Mouse (Mus musculus) layer of hippocampus, postnatal 36 days (tissue): ENCODE data around the gene Upk3a. TPM values are rescaled to one million over a fixed set of nuclear protein-coding genes. Genes with fewer than 3 reads are reported as not detected.

ENCODE experiments used
- DNase-seq, 2 experiments: peaks; one replicate each; pipeline ENCODE4 v3.0.0; 2022
- total RNA-seq, 2 experiments: library from RNA; stranded (reverse); gene quantifications; 2 replicates each; pipeline ENCODE4 v1.2.3; 2021

The Upk3a gene
- not detected for total RNA-seq

DNA sequence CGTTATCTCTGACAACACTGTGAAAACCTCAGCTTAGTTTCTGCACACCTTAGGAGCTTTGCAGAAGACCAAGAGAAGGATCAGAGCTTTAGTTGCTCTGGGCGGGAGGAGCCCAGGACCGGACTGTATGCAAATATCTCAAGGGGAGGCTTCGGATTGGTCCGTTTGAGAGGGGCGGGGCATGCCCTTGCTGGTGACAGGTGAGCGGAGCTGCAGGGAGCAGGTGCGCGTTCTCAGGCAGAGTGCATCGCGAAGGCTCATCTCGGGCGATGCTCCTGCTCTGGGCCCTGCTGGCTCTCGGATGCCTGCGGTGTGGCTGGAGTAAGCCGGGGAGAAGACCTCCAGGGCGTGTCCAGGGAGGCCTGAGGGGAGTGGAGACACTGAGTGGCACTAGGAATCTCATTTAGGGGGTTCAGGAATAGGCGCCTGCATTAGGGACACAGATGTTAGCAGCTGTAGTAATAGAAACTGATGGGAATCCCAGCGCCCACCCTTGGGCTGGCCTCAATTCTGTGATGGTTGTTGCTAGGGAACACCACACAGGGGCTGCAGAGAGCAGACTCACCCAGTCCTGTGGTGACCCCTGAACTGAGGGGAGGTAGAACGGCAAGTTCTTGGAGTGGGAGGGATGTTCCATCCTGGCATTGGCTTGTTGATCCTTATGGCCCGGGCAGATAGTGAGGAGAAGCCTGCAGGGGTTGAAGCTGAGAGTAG is at the start of gene Upk3a:
Gene Upk3a (plus strand): TSS at position 191 of the 714 bp plus-strand sequence.
- no peak for DNase-seq

DNA sequence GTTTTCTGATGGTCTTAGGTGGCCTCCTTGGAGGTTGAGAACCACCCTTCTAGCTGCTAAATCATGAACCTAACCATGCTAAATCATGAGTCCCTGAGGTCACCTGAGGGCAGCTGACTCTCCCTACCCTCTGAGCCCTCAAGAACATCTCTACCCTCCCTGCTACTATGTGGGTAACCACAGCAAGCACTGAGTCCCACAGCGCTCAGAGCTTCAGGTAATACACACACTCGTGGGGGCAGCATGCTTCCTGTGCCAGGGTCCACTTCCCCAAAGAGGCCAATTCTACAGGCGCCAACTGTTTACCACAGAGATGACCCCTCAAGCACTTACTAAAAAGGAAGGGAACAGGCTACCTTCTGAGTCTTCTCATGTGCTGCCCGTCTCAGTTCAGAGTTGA is 48.4 kb upstream of the Upk3a start:
- DNase-seq, result no peak

DNA sequence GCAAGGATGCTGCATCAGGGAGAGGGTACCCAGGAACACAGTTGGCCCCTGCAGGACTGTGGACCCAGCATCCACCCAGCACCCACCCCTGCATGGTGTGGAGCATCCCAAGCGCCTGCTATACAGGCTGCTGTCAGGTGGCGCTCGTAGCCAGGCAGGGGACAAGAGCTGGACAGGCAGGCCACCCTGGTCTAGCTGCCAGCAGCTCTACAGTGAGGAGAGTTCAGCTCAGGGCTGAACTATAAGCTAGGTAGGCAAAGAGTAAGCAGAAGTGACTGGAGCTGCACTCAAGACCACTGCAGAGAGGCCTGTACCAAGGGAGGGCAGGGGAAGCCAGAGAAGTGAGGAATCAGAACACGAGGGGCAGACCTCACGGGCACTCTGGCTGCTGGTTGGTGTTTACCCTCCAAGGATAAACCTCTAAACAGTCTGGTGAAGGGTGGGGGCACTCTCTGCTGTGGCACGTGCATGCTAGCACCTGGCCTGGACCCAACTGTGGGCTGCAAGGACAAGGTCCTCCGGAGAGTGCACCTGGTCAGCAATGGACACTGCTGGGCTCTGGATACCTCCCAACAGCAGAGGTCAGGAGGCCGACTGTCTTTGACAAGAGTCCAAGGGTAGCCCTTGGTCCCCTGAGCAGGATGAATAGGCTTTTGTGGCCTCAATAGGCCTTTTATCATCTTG is 43.9 kb upstream of the Upk3a start:
- peak in 1 of 2 experiments; percentile 56 for DNase-seq

DNA sequence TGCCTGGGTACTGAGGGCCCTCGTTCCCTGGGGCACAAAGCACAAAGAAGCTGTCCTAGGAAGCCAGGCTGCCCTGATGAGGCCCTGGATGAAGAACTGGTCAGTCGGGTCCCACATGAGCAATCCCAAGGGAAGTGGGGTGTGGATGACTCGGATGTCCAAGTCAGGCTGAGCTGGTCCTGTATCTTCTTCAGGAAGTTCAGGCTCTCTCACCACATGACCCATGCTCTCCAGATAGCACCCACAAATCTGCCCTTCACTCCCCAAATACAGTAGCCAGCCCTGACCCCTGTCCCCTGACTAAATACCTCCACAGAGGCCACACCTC is 43.4 kb upstream of the Upk3a start:
- no peak for DNase-seq

DNA sequence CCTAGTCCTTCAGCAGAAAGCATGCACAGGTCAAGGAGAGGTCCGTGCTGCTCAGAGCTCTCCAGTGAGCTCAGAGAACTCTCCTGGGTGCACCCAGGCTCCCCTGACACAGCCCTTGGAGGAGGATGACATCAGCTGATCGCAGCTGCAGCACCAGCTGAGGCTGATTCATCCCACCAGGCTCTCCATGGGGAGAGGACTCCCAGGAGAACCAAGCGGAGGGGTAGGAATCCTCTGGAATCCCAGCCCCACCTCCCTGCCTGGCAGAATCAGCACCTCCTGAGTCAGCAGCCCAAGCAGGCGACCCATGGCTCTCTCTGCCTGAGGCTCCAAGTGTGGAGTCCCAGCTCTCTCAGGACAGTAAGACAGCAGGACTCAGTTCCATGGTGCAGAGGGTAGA is 41.2 kb upstream of the Upk3a start:
- DNase-seq, result peak; percentile 68 to 73

DNA sequence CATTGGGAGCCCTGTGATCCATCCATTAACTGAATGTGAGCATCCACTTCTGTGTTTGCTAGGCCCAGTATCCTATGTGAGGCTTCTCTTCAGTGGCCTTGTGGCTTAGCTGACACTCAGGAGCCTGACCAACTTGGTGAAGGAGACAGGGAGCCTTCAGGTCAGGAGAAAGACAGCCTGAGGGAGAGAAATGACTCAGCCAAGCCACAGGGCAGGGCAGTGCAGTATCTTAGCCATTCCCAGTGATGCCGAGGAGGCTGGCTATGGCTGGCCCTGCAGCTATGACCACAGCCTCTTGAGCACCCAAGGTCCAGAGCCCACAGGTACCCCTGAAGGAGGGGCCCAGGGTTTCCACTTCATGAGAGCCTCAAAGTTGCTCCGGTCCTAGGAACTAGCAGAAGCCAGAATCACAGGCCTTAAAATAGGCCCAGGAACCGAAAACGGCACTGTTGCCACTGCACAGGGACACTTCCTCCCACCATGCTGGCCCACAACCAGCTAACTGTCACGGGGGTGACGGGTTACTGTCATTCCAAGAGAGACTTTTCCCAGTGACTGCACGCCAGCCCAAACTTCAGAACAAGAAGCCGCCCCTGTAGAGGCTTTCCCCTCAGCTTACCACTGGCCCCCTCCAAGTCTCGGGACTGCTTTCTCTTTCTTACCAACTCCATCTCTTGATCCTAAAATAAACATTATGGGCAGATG is 35.2 kb upstream of the Upk3a start:
- DNase-seq, result no peak

DNA sequence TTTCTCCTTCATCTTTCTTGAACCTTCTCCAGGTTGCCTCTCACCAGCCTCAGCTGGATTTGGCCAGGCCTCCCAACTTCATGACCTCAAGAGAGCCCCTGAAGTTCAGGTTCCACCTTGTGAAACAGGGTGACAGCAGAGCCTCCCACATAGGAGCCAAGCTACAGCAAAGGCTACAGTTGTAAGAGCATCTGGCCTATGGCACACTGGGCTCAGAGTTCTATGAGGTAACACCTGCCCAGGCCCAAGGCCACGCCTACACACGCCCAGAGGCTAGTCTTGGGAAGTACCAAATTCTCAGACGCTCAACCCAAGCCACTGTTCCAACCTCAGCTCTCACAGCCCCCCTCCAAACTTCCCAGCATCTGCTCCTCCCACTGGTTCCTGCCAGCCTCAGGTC is 34.1 kb upstream of the Upk3a start:
- DNase-seq, result no peak

DNA sequence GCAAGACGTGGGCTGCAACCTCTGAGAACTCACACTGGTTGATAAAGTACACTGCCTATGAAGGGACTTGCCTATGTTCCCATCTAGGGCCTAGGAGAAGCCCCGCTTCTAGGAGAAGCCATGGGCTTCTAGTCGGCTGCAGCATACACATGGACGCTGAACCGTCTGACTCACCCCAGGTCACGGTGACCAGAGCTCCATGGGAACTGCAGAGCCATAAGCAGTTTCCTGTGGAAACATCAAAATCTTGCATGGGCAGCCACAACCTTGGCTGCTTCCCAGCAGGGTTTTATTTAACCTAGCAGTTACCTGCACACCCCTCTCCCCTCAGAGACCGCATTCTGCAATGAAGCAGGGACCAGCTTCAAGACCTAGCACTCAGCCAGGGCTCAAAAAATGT is 33.2 kb upstream of the Upk3a start:
- no peak for DNase-seq

DNA sequence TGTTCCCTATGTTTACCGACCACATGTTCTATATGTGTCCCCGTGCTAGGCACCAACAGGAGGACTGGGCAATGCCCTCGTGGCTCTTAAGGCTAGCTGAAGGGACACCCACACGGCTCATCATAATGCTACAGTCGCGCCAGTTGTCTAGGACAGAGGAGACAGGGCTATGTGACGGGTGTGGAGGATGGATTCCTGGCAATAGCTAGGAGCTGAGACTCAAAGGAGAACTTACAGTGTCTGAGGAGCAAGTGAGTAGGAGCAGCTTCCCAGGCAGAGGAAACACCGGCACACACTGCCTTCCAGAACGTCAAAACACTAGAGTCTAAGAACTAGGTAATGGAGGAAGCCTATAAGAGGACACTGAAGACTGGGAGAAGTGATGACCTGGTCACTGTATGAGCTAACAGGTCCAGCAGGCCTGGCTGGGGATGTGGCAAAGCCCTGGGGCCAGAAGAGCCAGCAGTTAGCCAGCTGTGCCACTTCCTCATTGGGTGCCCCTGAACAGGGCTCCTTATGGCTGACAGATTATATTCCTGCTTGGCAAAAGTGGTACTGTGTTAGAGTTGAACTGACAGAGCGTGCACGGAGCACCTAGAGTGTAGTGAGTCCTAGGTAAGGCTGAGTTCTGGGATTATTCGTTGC is 31.3 kb upstream of the Upk3a start:
- no peak for DNase-seq

DNA sequence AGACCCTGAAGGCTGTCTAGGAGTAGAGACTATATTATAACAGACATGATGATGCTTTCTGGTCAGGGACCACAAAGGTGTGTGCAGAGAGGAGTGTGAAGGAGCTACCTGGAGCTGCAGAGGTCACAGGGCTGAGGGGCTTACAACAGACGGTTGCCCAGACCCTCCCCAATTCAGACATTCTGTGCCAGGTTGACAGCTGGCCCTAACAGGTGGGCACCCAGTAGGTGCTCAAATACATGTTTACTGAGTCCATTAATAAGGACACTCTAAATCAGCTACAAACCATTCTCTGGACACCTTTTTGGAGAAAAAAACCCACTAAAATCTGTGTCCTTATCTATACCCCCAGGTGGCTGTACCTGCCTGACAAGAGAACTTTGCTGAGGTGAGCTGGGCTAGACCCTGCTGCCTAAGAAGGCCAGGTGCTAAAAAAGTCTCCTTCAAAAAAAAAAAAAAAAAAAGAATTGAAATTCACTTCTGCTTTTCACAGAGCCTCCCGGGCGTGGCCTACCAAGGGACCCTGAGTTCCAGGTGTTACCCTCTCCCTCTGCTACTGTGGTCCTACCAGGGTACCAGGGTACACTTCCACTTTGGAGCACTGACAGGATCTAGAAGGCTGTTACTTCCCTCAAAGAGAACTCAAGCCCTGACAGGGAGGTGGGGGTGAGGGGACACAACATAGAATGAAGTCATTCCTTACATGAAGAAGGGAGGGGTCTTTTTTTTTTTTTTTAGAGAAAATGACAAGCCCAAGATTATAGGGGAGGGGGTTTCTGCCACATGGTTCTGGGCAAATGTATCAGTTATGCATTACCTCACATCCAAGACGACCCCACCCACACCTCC is 30.5 kb upstream of the Upk3a start:
- no peak for DNase-seq

DNA sequence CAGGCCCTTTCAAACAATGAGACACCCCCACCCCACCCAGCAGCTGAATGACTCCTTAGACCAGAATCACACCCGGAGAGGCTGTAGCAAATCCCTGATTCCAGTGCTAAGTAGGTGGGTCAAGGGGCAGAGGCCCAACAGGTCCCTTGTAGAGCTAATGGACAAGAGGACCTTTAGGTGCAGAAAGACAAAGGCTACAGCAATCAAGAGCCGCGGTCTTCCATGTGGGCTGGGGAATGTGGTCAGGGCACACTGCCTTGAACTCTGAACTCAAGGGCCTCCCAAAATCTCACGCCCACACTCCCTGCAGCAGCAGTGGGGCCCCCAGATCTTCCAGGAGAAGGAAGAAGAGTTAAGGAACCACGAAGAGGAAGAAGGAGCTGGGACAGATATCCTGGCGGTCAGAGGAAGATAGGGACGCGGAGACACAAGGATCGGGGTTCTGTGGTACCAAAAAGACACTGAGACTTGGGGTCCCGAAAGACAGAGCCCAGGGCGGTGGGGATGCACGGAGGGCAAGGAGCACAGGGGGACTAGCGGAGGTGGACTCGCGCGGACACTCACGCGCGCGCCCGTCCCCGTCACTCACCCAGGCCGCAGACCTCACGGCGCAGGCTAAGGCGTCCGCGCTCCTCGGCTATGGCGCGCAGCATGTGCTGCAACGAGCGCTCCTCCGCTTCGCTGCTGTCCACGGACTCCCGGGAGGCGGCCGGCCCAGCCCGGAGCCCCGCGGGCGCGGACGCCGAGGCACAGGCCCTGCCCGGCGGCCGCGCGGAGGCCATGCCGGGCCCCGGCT is 29.7 kb upstream of the Upk3a start:
- no peak for DNase-seq

DNA sequence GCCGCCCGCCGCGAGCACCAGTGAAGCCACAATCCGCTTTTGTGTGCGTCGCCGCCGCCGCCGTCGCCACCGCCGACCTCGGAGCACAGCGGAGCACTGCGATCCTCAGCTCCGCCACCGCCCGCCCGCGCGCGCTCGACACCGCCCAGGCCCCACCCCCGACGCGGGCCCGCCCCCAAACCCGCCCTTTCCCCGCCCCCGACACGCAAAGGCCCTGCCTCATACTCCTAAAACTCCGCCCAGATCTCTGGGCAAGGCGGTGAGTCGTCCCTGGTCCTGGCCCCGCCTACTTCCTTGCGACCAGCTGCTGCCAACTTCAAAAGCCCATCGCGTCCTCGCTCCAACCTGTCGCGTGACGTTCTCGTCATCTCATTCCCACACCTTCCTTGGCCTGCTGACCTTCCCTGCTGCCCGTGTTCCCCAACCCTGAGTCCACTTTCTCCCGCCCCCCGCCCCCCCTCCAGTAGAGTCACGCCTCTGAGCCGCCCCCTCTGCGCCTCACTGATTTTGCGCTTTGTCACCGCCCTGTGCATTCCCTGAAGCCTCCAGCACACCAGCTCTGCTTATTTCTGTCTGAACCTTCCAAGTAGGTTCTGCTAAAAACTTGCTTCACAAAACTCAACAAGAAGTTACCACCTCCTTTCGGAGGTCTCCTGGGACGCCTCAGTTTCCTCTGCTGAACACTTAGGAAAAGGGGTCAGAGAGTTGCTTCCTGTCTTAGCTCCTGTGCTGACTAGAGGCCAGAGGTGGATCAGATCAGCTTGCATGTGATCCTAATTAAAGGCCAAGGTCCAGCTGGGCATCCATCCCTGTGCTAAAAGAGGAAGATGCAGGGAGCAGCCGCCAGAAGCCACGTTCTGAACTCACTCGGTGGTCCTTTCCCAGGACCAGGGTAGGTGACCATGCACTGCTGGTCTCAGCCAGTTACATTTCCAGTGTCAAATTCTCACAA is 28.8 kb upstream of the Upk3a start, which contains the start of gene 5031439G07Rik:
Gene 5031439G07Rik (minus strand): TSS at position 678 of the 952 bp plus-strand sequence.
- DNase-seq, result peak; percentile 85 to 86

DNA sequence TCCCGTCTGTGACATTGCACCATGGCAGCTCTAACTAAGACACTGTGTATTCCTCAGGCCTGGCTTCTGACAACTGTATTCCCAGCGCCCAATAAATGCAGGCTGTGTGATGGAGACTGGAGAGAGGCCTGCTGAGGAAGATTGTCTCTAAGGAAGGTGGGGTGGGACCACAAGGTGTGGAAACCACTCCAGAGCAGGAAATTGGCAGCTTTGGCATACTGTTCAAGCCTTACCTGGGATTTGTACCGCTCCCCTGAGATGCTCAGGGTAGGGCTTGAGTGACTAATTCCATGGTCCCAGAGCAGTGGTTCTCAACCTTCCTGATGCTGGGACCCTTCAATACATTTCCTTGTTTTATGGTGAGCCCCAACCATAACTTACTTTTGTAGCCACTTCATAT is 27.8 kb upstream of the Upk3a start:
- no peak for DNase-seq

DNA sequence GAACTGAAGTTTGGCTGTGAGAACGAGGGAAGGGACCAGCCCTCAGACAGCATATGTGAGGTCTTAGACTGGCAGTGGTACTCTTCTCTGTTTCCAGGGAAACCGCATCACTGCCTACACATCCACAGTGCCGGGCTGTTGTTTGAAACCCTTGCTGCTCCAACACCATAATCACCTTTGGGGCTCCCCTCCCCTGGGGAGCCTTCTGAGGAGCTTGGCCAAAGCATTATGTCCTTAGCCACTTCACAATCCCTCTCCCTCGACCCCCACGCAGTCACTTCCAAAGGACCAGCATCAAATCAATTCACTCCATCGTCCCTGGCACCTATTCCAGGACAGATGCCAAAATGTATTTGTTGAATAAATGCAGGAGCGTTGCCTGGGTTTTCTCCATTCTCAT is 27.2 kb upstream of the Upk3a start:
- no peak for DNase-seq

DNA sequence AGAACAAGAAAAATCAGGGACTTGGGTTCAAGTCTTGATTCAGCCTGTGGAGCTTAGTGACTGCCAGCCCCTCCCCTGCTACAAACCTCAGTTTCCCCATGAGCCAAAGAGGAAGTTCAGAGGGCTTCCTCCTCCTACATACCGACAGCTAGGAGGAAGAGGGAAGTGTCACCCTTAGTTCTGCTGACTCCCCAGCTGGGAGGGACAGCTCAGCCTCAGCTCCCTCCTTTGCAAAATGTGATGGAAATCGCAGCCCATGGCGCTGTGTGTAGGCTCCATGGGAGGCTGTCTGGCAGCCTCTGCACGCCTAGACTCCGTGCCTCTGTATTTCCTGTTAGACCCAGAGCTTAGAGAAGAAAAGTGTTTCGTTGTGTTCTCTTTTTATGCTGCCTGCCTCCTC is 22.4 kb upstream of the Upk3a start:
- no peak for DNase-seq

DNA sequence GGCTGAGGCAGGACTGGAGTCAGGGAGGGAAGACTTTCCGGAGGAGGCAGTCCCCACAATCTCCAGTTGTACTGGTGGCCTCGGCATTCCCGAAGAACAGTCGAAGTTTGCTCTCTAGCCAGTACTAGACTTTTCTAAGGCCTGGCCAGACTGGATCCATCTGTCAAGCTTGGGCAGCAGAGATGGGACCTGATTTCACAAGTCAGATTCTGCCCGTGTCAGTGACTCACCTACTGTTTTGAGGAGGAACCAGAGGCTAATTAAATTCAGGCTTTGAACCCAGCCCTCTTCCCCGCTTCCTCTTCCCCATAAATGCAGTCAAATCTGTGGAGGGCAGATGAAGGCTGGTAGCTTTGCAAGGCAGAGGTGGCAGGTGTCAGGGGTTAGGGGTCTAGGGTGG is 21.9 kb upstream of the Upk3a start:
- no peak for DNase-seq

DNA sequence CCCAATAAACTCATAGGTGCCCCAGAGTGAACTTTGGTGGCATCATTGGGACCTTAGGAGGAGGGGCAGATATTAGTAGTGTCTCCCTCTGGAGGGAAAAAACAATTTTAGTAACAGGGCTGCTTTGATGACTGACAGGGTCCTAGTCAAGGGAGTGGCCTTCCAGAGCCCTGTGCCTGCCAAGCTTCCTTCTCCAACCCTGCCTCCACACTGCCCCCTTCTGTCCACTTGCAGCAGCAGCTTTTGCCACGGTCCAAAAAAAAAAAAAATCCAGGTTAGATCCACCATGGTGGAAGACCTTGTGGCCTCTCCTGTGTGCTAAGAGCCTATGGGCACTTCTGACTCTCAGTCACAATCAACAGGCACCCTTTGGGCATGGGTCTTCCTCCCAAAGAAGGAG is 21.0 kb upstream of the Upk3a start:
- peak in 1 of 2 experiments; percentile 62 for DNase-seq

DNA sequence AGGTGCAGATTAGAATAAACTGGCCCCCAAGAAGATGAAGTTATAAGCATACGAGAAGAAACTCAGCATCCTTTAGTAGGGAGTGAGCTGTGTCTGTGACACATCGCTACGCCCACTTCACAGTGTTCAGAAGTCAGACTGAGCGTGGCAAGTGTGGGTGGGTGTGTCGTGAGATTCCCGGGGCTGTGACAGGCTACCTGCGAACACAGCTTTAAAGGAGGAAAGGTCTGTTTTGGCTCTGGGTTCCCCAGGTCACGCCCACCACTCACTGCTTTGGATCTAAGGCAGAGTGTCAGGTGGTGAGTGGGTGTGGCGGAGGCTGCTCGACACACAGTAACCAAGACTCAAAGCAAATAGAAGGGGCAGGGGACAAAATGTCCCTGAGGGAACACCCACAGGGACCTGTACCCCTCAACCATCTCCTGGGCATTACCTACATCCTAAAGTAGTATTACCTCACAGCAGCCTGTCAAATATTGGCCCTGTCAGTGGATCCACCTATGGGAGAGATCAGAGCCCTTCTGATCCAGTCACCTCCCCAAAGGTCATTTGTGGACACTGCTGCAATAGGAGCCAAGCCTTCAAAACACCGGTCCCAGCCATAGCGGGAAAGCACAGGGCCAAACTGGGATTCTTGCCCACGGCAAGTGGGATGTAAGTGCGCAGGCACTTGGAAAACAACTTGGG is 19.0 kb upstream of the Upk3a start:
- DNase-seq, result peak; percentile 53 to 55

DNA sequence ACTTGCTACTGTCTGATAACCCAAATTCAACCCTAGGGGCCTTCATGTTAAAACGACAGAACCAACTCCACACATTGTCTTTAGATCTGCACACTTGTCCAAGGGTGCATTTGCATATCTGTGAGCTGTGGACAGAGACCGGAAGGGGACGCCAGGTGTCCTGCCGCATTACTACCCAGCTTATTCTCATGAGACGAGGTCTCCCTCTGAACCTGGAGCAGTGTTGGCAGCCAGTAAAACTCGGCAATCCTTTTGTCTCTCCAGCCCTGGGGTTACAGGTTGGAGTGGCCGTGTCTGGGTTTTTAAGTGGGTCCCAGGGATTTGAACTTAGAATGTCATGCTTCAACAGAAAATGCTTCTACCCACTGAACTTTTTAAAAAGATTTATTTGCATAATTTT is 17.0 kb upstream of the Upk3a start:
- no peak for DNase-seq
